Mouse (Mus musculus): ENCODE results near the gene Tldc2.

- no peak for TF ChIP-seq POLR2A (IDR thresholded peaks at IDR 0.05; ENCODE audit: borderline replicate concordance, insufficient read depth, low read length)
- no peak for TF ChIP-seq CTCF (IDR thresholded peaks at IDR 0.05; ENCODE audit: borderline replicate concordance, insufficient read depth, low read depth, low read length)
These were observed 15.4 kb downstream of the Tldc2 start for GRCm38 (mm10) chr2:157102256-157102655.
